Mouse (Mus musculus): ENCODE measurements at regions not wholly inside any gene's neighbourhood (a gene's known extent, or its start where the extent isn't known, plus 50 kb on each side); places are given as distances from the start of the nearest gene placed in this dataset.

- ATAC-seq (ENCODE audit: insufficient read depth) (no peak), DNase-seq (ENCODE audit: low read depth in 3 of 3, low spot score in 3 of 3) (no peak)
- no peak overlapping the region for H3K4me3 ChIP-seq (ENCODE audit: insufficient read depth in 1 of 2, low read depth in 2 of 2, low read length in 2 of 2)
- H3K36me3 ChIP-seq (replicated peaks; ENCODE audit: control insufficient read depth, insufficient read depth, low read depth): no peaks in the 10 kb centered on the region
- no peaks in the 10 kb centered on the region for H3K9me3 ChIP-seq (ENCODE audit: control insufficient read depth, low read length)
- no peak overlapping the region for H3K9ac ChIP-seq (replicated peaks)
- H3K4me2 ChIP-seq (ENCODE audit: low read depth): no peak overlapping the region
- H3K27me3 ChIP-seq (ENCODE audit: control insufficient read depth, insufficient read depth, low read length): no peaks in the 10 kb centered on the region
- H3K4me1 ChIP-seq (replicated peaks; ENCODE audit: control insufficient read depth in 2 of 2, insufficient read depth in 2 of 2, low read length in 1 of 2): peaks cover 14 to 19% of the 10 kb centered on the region in 2 experiments
- no peak for TF ChIP-seq EP300 (IDR thresholded peaks at IDR 0.05; ENCODE audit: low read depth)
- no peak for TF ChIP-seq CTCF (IDR thresholded peaks at IDR 0.05; ENCODE audit: low read depth)
- WGBS (ENCODE audit: insufficient replicate concordance): 62% methylated on average over 4 of the region's 4 CpGs
- no peak overlapping the region for H3K27ac ChIP-seq
Measured at GRCm38 (mm10) chr11:57947347-57947746, 61.5 kb upstream of the Larp1 start.

- Histone ChIP-seq H3K27me3 (ENCODE audit: control insufficient read depth, insufficient read depth, low read length) (peaks cover 1% of the 10 kb centered on the region; the same call in 1 of the 2 replicates), H3K4me2 (ENCODE audit: low read depth) (peak overlapping the region; percentile 51), H3K4me1 (replicated peaks; ENCODE audit: control insufficient read depth in 2 of 2, insufficient read depth in 2 of 2, low read length in 1 of 2) (0 out of 4 replicates have a peak, but pooled peaks cover 0 to 2% of the 10 kb centered on the region in 2 experiments), H3K9ac (replicated peaks) (no peak overlapping the region), H3K36me3 (replicated peaks; ENCODE audit: control insufficient read depth, insufficient read depth, low read depth) (no peaks in the 10 kb centered on the region), H3K9me3 (ENCODE audit: control insufficient read depth, low read length) (no peaks in the 10 kb centered on the region), H3K27ac (no peak overlapping the region), H3K4me3 (ENCODE audit: insufficient read depth in 1 of 2, low read depth in 2 of 2, low read length in 2 of 2) (no peak overlapping the region)
- DNase-seq (ENCODE audit: low read depth in 3 of 3, low spot score in 3 of 3): peak in 1 of 3 experiments; percentile 58
- 13% methylated on average over 13 of the region's 13 CpGs for WGBS (ENCODE audit: insufficient replicate concordance)
- ATAC-seq (ENCODE audit: insufficient read depth): peak; percentile 52
- no peak for TF ChIP-seq EP300 (IDR thresholded peaks at IDR 0.05; ENCODE audit: low read depth)
- peak; percentile 97 for TF ChIP-seq CTCF (IDR thresholded peaks at IDR 0.05; ENCODE audit: low read depth)
Measured at GRCm38 (mm10) chr11:57934391-57934850, 74.4 kb upstream of the Larp1 start.

DNA sequence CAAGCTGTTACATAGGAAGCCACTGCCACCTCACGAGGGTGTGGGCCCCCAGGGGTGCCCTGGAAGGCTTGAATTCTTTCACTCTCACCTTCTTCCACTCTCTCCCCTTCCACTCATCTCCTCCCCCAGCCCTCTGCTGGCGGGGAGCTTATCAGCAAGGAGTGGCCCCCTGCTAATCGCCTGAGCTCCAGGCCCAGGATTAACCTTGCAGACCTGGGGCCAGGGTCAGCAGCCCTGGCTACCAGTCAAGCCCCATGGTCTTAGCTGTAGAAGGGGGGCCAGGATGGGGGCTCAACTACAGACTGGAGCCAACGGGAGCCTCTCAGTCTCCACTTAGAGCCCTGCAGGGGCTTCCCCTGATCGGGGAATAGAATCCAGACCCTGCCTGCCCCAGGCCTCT is 75.8 kb upstream of the Larp1 start:
- Histone ChIP-seq H3K4me2 (ENCODE audit: low read depth) (no peak overlapping the region), H3K27ac (no peak overlapping the region), H3K4me1 (replicated peaks; ENCODE audit: control insufficient read depth in 2 of 2, insufficient read depth in 2 of 2, low read length in 1 of 2) (0 out of 4 replicates have a peak, but pooled peaks cover 0 to 2% of the 10 kb centered on the region in 2 experiments), H3K9ac (replicated peaks) (no peak overlapping the region), H3K4me3 (ENCODE audit: insufficient read depth in 1 of 2, low read depth in 2 of 2, low read length in 2 of 2) (no peak overlapping the region), H3K36me3 (replicated peaks; ENCODE audit: control insufficient read depth, insufficient read depth, low read depth) (no peaks in the 10 kb centered on the region), H3K27me3 (ENCODE audit: control insufficient read depth, insufficient read depth, low read length) (peaks cover 2% of the 10 kb centered on the region), H3K9me3 (ENCODE audit: control insufficient read depth, low read length) (no peaks in the 10 kb centered on the region)
- DNase-seq (ENCODE audit: low read depth in 3 of 3, low spot score in 3 of 3): no peak
- peak; percentile 40 for TF ChIP-seq CTCF (IDR thresholded peaks at IDR 0.05; ENCODE audit: low read depth)
- TF ChIP-seq EP300 (IDR thresholded peaks at IDR 0.05; ENCODE audit: low read depth): no peak
- WGBS (ENCODE audit: insufficient replicate concordance): 15% methylated on average over 5 of the region's 5 CpGs
- no peak for ATAC-seq (ENCODE audit: insufficient read depth)

GRCm38 (mm10) chr11:57929506-57929905 is 79.4 kb upstream of the Larp1 start:
- Histone ChIP-seq H3K4me2 (ENCODE audit: low read depth) (no peak overlapping the region), H3K9me3 (ENCODE audit: control insufficient read depth, low read length) (no peaks in the 10 kb centered on the region), H3K9ac (replicated peaks) (no peak overlapping the region), H3K4me3 (ENCODE audit: insufficient read depth in 1 of 2, low read depth in 2 of 2, low read length in 2 of 2) (no peak overlapping the region), H3K27me3 (ENCODE audit: control insufficient read depth, insufficient read depth, low read length) (peaks cover 2% of the 10 kb centered on the region), H3K27ac (no peak overlapping the region), H3K4me1 (replicated peaks; ENCODE audit: control insufficient read depth in 2 of 2, insufficient read depth in 2 of 2, low read length in 1 of 2) (0 out of 4 replicates have a peak, but pooled peaks cover 0 to 2% of the 10 kb centered on the region in 2 experiments), H3K36me3 (replicated peaks; ENCODE audit: control insufficient read depth, insufficient read depth, low read depth) (no peaks in the 10 kb centered on the region)
- ATAC-seq (ENCODE audit: insufficient read depth): no peak
- TF ChIP-seq EP300 (IDR thresholded peaks at IDR 0.05; ENCODE audit: low read depth) (no peak), CTCF (IDR thresholded peaks at IDR 0.05; ENCODE audit: low read depth) (no peak)
- WGBS (ENCODE audit: insufficient replicate concordance): 19% methylated on average over 18 of the region's 18 CpGs
- no peak for DNase-seq (ENCODE audit: low read depth in 3 of 3, low spot score in 3 of 3)

DNA sequence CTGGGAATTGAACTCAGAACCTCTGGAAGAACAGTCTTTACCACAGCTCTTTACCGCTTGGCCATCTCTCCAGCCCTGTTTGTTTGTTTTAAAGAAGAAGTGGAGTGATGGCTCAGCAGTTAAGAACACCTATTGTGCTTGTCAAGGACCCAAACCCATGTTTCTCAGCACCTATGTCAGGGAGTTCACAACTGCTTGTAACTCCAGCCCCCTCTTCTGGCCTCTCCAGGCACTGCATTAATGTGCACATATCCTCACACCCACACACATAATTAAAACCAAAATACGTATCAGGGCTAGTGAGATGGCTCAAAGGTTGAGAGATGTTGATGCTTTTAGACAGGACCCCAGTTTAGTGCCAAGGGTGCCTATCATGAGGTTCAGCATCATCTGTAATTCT is 87.6 kb upstream of the Hand1 start:
- Histone ChIP-seq H3K9ac (replicated peaks) (no peak overlapping the region), H3K27ac (no peak overlapping the region), H3K4me1 (replicated peaks; ENCODE audit: control insufficient read depth in 2 of 2, insufficient read depth in 2 of 2, low read length in 1 of 2) (0 out of 4 replicates have a peak, but pooled peaks cover 0 to 3% of the 10 kb centered on the region in 2 experiments), H3K27me3 (ENCODE audit: control insufficient read depth, insufficient read depth, low read length) (no peaks in the 10 kb centered on the region), H3K36me3 (replicated peaks; ENCODE audit: control insufficient read depth, insufficient read depth, low read depth) (no peaks in the 10 kb centered on the region), H3K9me3 (ENCODE audit: control insufficient read depth, low read length) (no peaks in the 10 kb centered on the region), H3K4me3 (ENCODE audit: insufficient read depth in 1 of 2, low read depth in 2 of 2, low read length in 2 of 2) (no peak overlapping the region), H3K4me2 (ENCODE audit: low read depth) (no peak overlapping the region)
- 84% methylated on average over 2 of the region's 2 CpGs for WGBS (ENCODE audit: insufficient replicate concordance)
- peak; percentile 53 for TF ChIP-seq CTCF (IDR thresholded peaks at IDR 0.05; ENCODE audit: low read depth)
- no peak for TF ChIP-seq EP300 (IDR thresholded peaks at IDR 0.05; ENCODE audit: low read depth)
- no peak for DNase-seq (ENCODE audit: low read depth in 3 of 3, low spot score in 3 of 3)
- ATAC-seq (ENCODE audit: insufficient read depth): no peak
